Mouse (Mus musculus) cortical plate, adult 2 months (tissue): ENCODE measurements around the gene Gm12248.
"Not testable (repeated sequence)": the region's sequence is repeated elsewhere in the genome, so short reads cannot be mapped to it uniquely, and the experiment has no call there.

Experiments used
- CTCF ChIP-seq: fragments of 200-500 bp; IDR thresholded peaks from 2 replicates; pipeline ENCODE4 v1.5.1; 2011; ENCODE audit warnings: mild to moderate bottlenecking, control low read depth, low read length; ENCODE audit not compliant: insufficient read depth; ENCODE audit errors: extremely low read depth
- POLR2A ChIP-seq: fragments of 200-500 bp; IDR thresholded peaks from 2 replicates; pipeline ENCODE4 v1.6.1; 2011; ENCODE audit warnings: mild to moderate bottlenecking, low read length, control low read depth; ENCODE audit not compliant: insufficient read depth; ENCODE audit errors: extremely low read depth

DNA sequence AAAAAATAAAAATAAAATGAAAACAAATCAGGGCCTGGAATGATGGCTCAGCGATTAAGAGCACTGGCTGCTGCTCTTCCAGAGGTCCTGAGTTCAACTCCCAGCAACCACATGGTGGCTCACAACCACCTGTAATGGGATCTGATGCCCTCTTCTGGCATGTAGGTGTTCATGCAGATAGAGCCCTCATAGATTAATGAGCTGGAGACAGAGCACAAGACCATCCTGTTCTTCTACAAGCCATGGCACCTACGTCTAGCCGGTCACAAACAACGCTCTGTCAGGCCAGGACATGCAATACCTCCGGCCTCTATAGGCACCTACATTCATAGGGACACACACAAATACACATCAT is 5.4 kb upstream of the Gm12248 start:
- not testable (repeated sequence) for TF ChIP-seq POLR2A, CTCF
